Mouse (Mus musculus): ENCODE results near the gene Dpp6.

The Dpp6 gene

GRCm38 (mm10) chr5:27274781-27275395 is 457.9 kb downstream of the Dpp6 start:
- DNase-seq (ENCODE audit: low read depth in 1 of 2, low spot score in 2 of 2) = no peak

GRCm38 (mm10) chr5:27275871-27276270 is 458.9 kb downstream of the Dpp6 start:
- no peak for DNase-seq (ENCODE audit: low read depth in 1 of 2, low spot score in 2 of 2)

GRCm38 (mm10) chr5:27278120-27278645 is 461.2 kb downstream of the Dpp6 start:
- DNase-seq (ENCODE audit: low read depth in 1 of 2, low spot score in 2 of 2) = no peak

- DNase-seq (ENCODE audit: low read depth in 1 of 2, low spot score in 2 of 2) = no peak
Observed at GRCm38 (mm10) chr5:27286876-27287275, 469.9 kb downstream of the Dpp6 start.

- DNase-seq (ENCODE audit: low read depth in 1 of 2, low spot score in 2 of 2) = no peak
Observed at GRCm38 (mm10) chr5:27291378-27291777, 474.4 kb downstream of the Dpp6 start.

- no peak for DNase-seq (ENCODE audit: low read depth in 1 of 2, low spot score in 2 of 2)
Observed at GRCm38 (mm10) chr5:27292236-27292635, 475.2 kb downstream of the Dpp6 start.

- DNase-seq (ENCODE audit: low read depth in 1 of 2, low spot score in 2 of 2) = no peak
Observed at GRCm38 (mm10) chr5:27304115-27304514, 487.1 kb downstream of the Dpp6 start.

GRCm38 (mm10) chr5:27306497-27307152 is 489.6 kb downstream of the Dpp6 start:
- DNase-seq (ENCODE audit: low read depth in 1 of 2, low spot score in 2 of 2) = no peak

GRCm38 (mm10) chr5:27310217-27310616 is 493.2 kb downstream of the Dpp6 start:
- no peak for DNase-seq (ENCODE audit: low read depth in 1 of 2, low spot score in 2 of 2)

GRCm38 (mm10) chr5:27316674-27317073 is 499.7 kb downstream of the Dpp6 start:
- no peak for DNase-seq (ENCODE audit: low read depth in 1 of 2, low spot score in 2 of 2)

GRCm38 (mm10) chr5:27317264-27317663 is 500.3 kb downstream of the Dpp6 start:
- no peak for DNase-seq (ENCODE audit: low read depth in 1 of 2, low spot score in 2 of 2)

- no peak for DNase-seq (ENCODE audit: low read depth in 1 of 2, low spot score in 2 of 2)
Observed at GRCm38 (mm10) chr5:27317832-27318231, 500.8 kb downstream of the Dpp6 start.

GRCm38 (mm10) chr5:27319731-27320130 is 502.7 kb downstream of the Dpp6 start:
- no peak for DNase-seq (ENCODE audit: low read depth in 1 of 2, low spot score in 2 of 2)

- no peak for DNase-seq (ENCODE audit: low read depth in 1 of 2, low spot score in 2 of 2)
Observed at GRCm38 (mm10) chr5:27322895-27323792, 506.1 kb downstream of the Dpp6 start.

- DNase-seq (ENCODE audit: low read depth in 1 of 2, low spot score in 2 of 2) = no peak
Observed at GRCm38 (mm10) chr5:27324346-27324928, 507.4 kb downstream of the Dpp6 start.

GRCm38 (mm10) chr5:27336698-27337097 is 519.7 kb downstream of the Dpp6 start:
- no peak for DNase-seq (ENCODE audit: low read depth in 1 of 2, low spot score in 2 of 2)

- DNase-seq (ENCODE audit: low read depth in 1 of 2, low spot score in 2 of 2) = no peak
Observed at GRCm38 (mm10) chr5:27339196-27340030, 522.4 kb downstream of the Dpp6 start.

- DNase-seq (ENCODE audit: low read depth in 1 of 2, low spot score in 2 of 2) = no peak
Observed at GRCm38 (mm10) chr5:27342276-27342675, 525.3 kb downstream of the Dpp6 start.

GRCm38 (mm10) chr5:27343626-27344025 is 526.6 kb downstream of the Dpp6 start:
- no peak for DNase-seq (ENCODE audit: low read depth in 1 of 2, low spot score in 2 of 2)
